ENCODE assay signal across 10 mouse cellular contexts in genomic region chr17:67473137-67473536, GRCm38 (mm10).
DNase-seq lines count a peak whose midpoint lies in the region; ATAC-seq and TF ChIP-seq lines count a peak whose summit lies in the region.
"Had no signal": no experiment of that assay in that cellular context is flagged by ENCODE, and none has a peak within 500 bp of the region (broad histone marks: within the 10 kb centered on the region; RNA-seq: fewer than 3 reads in every experiment).

No protein-coding gene starts in this region.

- no peak for TF ChIP-seq POLR2A in ES-Bruce4 (IDR thresholded peaks at IDR 0.05; ENCODE audit: insufficient read depth, low read length)
- TF ChIP-seq POLR2A in heart, adult 2 months (IDR thresholded peaks at IDR 0.05; ENCODE audit: insufficient read depth, low read depth, low read length), result no peak

- intact Hi-C loops in heart, adult 2 months (cut with DNase I), result loop anchor here (1.0 to 10.0 kb wide), 10 partner anchors 40 to 896 kb away; partner anchors contain the start of gene Ptprm

- WGBS in heart, adult 2 months, result 9% methylated on average over 2 of the region's 2 CpGs
- whole genome bisulfite sequencing in lung, postnatal 0 days, result 26% methylated on average over 2 of the region's 2 CpGs

- TF ChIP-seq CTCF in ES-Bruce4 (IDR thresholded peaks at IDR 0.05; ENCODE audit: low read depth, low read length), result peak; percentile 56
- TF ChIP-seq CTCF in heart, adult 2 months (IDR thresholded peaks at IDR 0.05), result peak; percentile 98; the same call in 1 of the 2 replicates
- peak; percentile 92 for TF ChIP-seq CTCF in lung, postnatal 0 days (IDR thresholded peaks at IDR 0.05)

- H3K36me3 ChIP-seq in ES-Bruce4 (ENCODE audit: control insufficient read depth, insufficient read depth, low read length, poor library complexity, severe bottlenecking), result no peaks in the 10 kb centered on the region
- H3K36me3 ChIP-seq in heart, adult 2 months (ENCODE audit: control insufficient read depth, insufficient read depth, low read length), result no peaks in the 10 kb centered on the region
- H3K36me3 ChIP-seq in lung, postnatal 0 days (ENCODE audit: insufficient read depth, low read length), result no peaks in the 10 kb centered on the region

- DNase-seq in adrenal gland, adult (ENCODE audit: inconsistent age in 2 of 2, low spot score in 1 of 2), result peak; percentile 53 to 86
- DNase-seq in embryo, embryonic 10 days (ENCODE audit: low spot score), result peak; percentile 86
- DNase-seq in heart, adult 2 months, result peak; percentile 73 to 85
- DNase-seq in layer of hippocampus, adult 18-20 months (ENCODE audit: low spot score in 2 of 2), result peak; percentile 28 to 75
- peak; percentile 73 for DNase-seq in lung, postnatal 0 days (ENCODE audit: low spot score)
- peak; percentile 22 for DNase-seq in skeletal muscle tissue, adult 2 months (ENCODE audit: low read depth, low spot score)
- DNase-seq in T-cell, adult 2 months (ENCODE audit: low spot score), result no peak

- TF ChIP-seq EP300 in ES-Bruce4 (IDR thresholded peaks at IDR 0.05; ENCODE audit: insufficient read depth, low read depth, low read length), result no peak
- TF ChIP-seq EP300 in heart, adult 2 months (IDR thresholded peaks at IDR 0.05; ENCODE audit: insufficient read depth, low read depth, low read length), result peak; percentile 87; the same call in 1 of the 2 replicates
- TF ChIP-seq EP300 in lung, postnatal 0 days (IDR thresholded peaks at IDR 0.05), result no peak

- no peaks in the 10 kb centered on the region for H3K27me3 ChIP-seq in ES-Bruce4 (ENCODE audit: control insufficient read depth, insufficient read depth, low read length, poor library complexity, severe bottlenecking)
- H3K27me3 ChIP-seq in heart, adult 2 months (ENCODE audit: control insufficient read depth, insufficient read depth, low read length), result no peaks in the 10 kb centered on the region
- H3K27me3 ChIP-seq in lung, postnatal 0 days (replicated peaks; ENCODE audit: insufficient read depth, low read length), result no peaks in the 10 kb centered on the region

- peak; percentile 61 for ATAC-seq in lung, postnatal 0 days

- no peaks in the 10 kb centered on the region; the same call in 1 of the 2 replicates for H3K9me3 ChIP-seq in ES-Bruce4 (replicated peaks; ENCODE audit: control insufficient read depth, insufficient read depth, low read length, poor library complexity, severe bottlenecking)
- H3K9me3 ChIP-seq in lung, postnatal 0 days (ENCODE audit: low read length), result no peaks in the 10 kb centered on the region

- H3K4me3 ChIP-seq in ES-Bruce4 (ENCODE audit: low read depth, low read length), result no peak overlapping the region
- no peak overlapping the region for H3K4me3 ChIP-seq in heart, adult 2 months
- H3K4me3 ChIP-seq in lung, postnatal 0 days (ENCODE audit: low read depth, low read length), result no peak overlapping the region
- H3K4me3 ChIP-seq: erythroblast, embryonic 14.5 days; myocyte had no signal

- H3K79me2 ChIP-seq in heart, adult 2 months (replicated peaks; ENCODE audit: control insufficient read depth, insufficient read depth, low read length), result no peaks in the 10 kb centered on the region

- no peaks in the 10 kb centered on the region for H3K4me1 ChIP-seq in ES-Bruce4 (ENCODE audit: control insufficient read depth, insufficient read depth, low read length)
- H3K4me1 ChIP-seq in heart, adult 2 months (ENCODE audit: control insufficient read depth, insufficient read depth, low read length), result peaks cover 3% of the 10 kb centered on the region
- H3K4me1 ChIP-seq in lung, postnatal 0 days (ENCODE audit: insufficient read depth, low read depth, low read length), result no peaks in the 10 kb centered on the region

- no peak overlapping the region for H3K9ac ChIP-seq in ES-Bruce4 (ENCODE audit: low read depth, poor library complexity, severe bottlenecking)
- no peak overlapping the region for H3K9ac ChIP-seq in heart, adult 2 months (ENCODE audit: low read depth, low read length)
- H3K9ac ChIP-seq in lung, postnatal 0 days (replicated peaks; ENCODE audit: low read depth), result no peak overlapping the region

- H3K27ac ChIP-seq in ES-Bruce4 (ENCODE audit: insufficient read depth, low read length), result no peak overlapping the region
- peak overlapping the region; percentile 62 for H3K27ac ChIP-seq in heart, adult 2 months
- H3K27ac ChIP-seq in lung, postnatal 0 days (ENCODE audit: low read length), result no peak overlapping the region

- no peak overlapping the region for H3K4me2 ChIP-seq in lung, postnatal 0 days (replicated peaks; ENCODE audit: low read depth, low read length)
